Mouse (Mus musculus) hindbrain, embryonic 14.5 days (tissue): Measurements from ENCODE around the gene Otud5. TPM values are rescaled to one million over a fixed set of nuclear protein-coding genes. Genes with fewer than 3 reads are reported as not detected.
"Not testable (repeated sequence)": the region's sequence is repeated elsewhere in the genome, so short reads cannot be mapped to it uniquely, and the experiment has no call there.

Experiments
- ATAC-seq: fragments of 200-750 bp; cut with Nextera tagmentation; 2 replicates; pipeline ENCODE4 v1.8.0; 2017; ENCODE audit warnings: moderate number of reproducible peaks, mild to moderate bottlenecking, moderate TSS enrichment, moderate library complexity; ENCODE audit not compliant: low FRiP score
- DNase-seq: peaks from one replicate; pipeline ENCODE4 v3.0.0-alpha.2; 2015; ENCODE audit warnings: low spot score
- H3K27ac ChIP-seq: fragments of 300-500 bp; sonication (generic); 2 replicates; pipeline ENCODE4 v1.5.1; 2014; ENCODE audit warnings: mild to moderate bottlenecking, moderate library complexity
- H3K27me3 ChIP-seq: fragments of 300-500 bp; sonication (generic); 2 replicates; pipeline ENCODE4 v1.6.1; 2014; ENCODE audit warnings: mild to moderate bottlenecking, low read length, mixed read lengths; ENCODE audit not compliant: control insufficient read depth, insufficient read depth
- H3K36me3 ChIP-seq: fragments of 300-500 bp; sonication (generic); replicated peaks from 2 replicates; pipeline ENCODE4 v1.6.1; 2014; ENCODE audit not compliant: control insufficient read depth, insufficient read depth
- H3K4me1 ChIP-seq: fragments of 300-500 bp; sonication (generic); replicated peaks from 2 replicates; pipeline ENCODE4 v1.6.1; 2014; ENCODE audit warnings: antibody characterized with exemption, low read length, mixed read lengths; ENCODE audit not compliant: control insufficient read depth, insufficient read depth
- H3K4me2 ChIP-seq: fragments of 300-500 bp; sonication (generic); replicated peaks from 2 replicates; pipeline ENCODE4 v1.6.1; 2014; ENCODE audit warnings: mild to moderate bottlenecking, moderate library complexity
- H3K4me3 ChIP-seq: fragments of 300-500 bp; sonication (generic); replicated peaks from 2 replicates; pipeline ENCODE4 v1.5.1; 2014; ENCODE audit warnings: mild to moderate bottlenecking, low read length
- H3K9ac ChIP-seq: fragments of 300-500 bp; sonication (generic); 2 replicates; pipeline ENCODE4 v1.6.1; 2014
- H3K9me3 ChIP-seq: fragments of 300-500 bp; sonication (generic); 2 replicates; pipeline ENCODE4 v1.6.1; 2016; ENCODE audit warnings: low read length; ENCODE audit not compliant: control insufficient read depth
- WGBS: fragments of 180-500 bp; shearing (Covaris S2); extraction: QIAGEN DNeasy Blood & Tissue Kit; methylation state at CpG from one replicate; pipeline ENCODE4 v1.1.7; 2014; 5-methylcytosine and 5-hydroxymethylcytosine counted together
- polyA plus RNA-seq: library from polyadenylated mRNA; unstranded; fragments of >200 nt; fragmentation: Nextera tagmentation; extraction: Ambion mirVana; gene quantifications from 2 replicates; pipeline ENCODE4 v1.2.1, GENCODE M21; 2014

The Otud5 gene
- polyA plus RNA-seq: 29.3 and 30.8 TPM in 2 replicates

DNA sequence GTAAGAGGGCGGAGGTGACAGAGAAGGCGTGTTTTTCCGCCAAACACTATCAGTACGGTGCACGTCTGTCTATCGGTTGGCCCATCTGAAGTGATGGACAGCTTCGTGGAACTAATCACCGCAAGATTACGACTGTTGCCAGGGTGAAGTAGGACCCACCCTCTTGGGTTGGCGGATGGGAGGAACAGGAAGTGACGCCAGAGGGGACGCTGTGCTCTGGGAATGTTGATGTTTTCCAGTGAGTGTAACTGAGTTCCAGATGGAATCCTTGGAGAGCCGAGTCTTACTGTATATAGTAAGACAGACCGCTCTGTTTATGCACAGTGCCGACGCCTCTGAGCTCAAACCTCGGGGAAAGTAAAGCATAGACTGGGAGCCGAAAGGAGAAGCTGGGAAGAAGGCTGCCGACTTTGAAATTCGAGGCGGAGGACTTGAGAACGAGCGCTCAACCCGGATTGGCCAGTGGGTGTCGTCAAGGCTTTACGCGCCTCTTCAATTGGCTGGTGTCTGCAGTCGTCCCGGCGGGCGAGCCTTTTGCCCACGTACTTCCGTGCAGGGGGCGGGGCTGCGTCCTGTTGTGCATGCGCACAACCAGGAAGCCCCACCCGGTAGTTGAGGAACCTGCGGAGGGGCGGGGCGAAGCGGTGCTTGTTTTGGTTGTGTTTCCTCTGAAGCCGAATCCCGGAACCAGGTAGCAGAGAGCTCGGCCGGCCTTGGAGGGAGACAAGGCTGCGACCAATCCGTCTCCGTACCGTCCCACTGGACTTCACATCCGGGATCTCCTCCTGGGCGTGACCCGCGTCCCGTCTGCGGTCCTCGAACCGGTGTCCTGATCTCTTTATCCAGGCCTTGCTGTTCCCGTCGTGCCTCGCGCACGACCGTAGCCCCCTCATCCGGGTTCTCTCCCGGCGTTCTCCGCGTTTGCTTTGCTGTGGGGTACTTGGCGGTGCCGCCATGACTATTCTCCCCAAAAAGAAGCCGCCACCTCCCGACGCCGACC, at the start of gene Otud5:
TSS of gene Otud5 (plus strand) at position 202 of the 1,000 bp plus-strand sequence.
- WGBS: 18% methylated on average over 74 of the region's 74 CpGs
- H3K4me1 ChIP-seq: peaks cover 5% of the 10 kb centered on the region
- H3K36me3 ChIP-seq: no peaks in the 10 kb centered on the region
- H3K4me3 ChIP-seq: peak within 1 kb of the TSS; percentile 70
- DNase-seq (peak; percentile 89), ATAC-seq (peak; percentile 96)
- H3K9ac ChIP-seq: peak within 1 kb of the TSS; percentile 77
- H3K27ac ChIP-seq: peak within 1 kb of the TSS; percentile 88
- H3K9me3 ChIP-seq: no peaks in the 10 kb centered on the region
- peak within 1 kb of the TSS; percentile 77 for H3K4me2 ChIP-seq
- no peaks in the 10 kb centered on the region for H3K27me3 ChIP-seq

DNA sequence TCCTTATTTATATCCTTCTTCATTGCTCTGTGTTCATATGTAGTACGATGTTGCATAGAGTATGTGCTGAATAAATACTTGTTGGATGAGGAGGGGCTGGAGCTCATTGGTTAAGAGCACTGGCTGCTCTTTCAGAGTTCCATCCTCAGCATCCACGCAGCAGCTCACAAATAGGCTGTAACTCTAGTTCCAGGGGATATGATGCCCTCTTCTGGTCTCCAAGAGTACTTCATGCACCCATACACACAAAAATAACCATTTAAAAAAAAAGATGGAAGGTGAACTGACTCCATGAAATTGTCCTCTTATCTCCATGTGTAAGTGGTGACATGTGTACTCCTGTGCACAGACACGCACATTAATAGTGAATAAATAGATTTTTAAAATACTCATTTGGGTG, 47.8 kb upstream of the Otud5 start:
- Histone ChIP-seq H3K4me3 (no peak overlapping the region), H3K4me1 (0 out of 2 replicates have a peak, but pooled peaks cover 7% of the 10 kb centered on the region), H3K9ac (no peak overlapping the region), H3K27ac (no peak overlapping the region), H3K36me3 (peaks cover 13% of the 10 kb centered on the region; the same call in 1 of the 2 replicates), H3K9me3 (no peaks in the 10 kb centered on the region), H3K27me3 (no peaks in the 10 kb centered on the region), H3K4me2 (no peak overlapping the region)
- DNase-seq: no peak
- WGBS: 41% methylated on average over 3 of the region's 3 CpGs
- no peak for ATAC-seq

DNA sequence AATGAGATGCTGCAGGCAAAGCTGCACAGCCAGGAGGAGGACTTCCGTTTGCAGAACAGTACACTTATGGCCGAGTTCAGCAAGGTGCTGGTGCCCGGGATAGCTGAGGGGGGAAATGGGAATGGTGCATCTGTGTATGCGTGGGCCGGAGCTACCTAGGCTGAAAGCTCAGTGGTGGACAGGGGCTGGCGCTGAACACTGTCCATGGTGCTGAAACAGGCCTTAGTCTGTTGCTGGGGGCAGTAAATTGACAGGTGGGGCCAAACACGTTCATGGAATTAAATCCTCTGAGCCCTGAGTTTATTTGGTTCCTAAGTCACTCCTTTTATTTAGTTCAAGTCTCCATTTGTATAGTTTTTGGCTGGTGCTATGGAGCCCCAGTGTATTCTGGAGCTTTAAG, 46.1 kb upstream of the Otud5 start:
- WGBS: 34% methylated on average over 7 of the region's 7 CpGs

DNA sequence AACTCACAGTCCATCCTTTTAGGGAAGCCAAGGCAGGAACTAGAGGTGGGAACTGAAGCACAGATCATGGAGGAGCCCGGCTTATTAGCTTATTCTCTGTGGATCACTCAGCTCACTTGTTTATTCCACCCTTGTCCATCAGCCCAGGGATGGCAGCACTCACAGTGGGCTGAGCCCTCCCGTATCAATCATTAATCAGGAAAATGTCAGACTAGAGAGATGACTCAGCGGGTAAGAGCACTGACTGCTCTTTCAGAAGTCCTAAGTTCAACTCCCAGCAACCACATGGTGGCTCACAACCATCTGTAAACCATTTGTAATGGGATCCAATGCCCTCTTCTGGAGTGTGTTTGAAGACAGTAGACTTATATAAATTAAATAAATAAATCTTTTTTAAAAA, 43.8 kb upstream of the Otud5 start:
- no peak for ATAC-seq
- 88% methylated on average over 3 of the region's 3 CpGs for WGBS
- no peak overlapping the region for H3K4me3 ChIP-seq
- H3K9ac ChIP-seq: no peak overlapping the region
- no peak overlapping the region for H3K27ac ChIP-seq
- peaks cover 40% of the 10 kb centered on the region for H3K36me3 ChIP-seq
- H3K27me3 ChIP-seq: no peaks in the 10 kb centered on the region
- DNase-seq: no peak
- H3K4me1 ChIP-seq: no peaks in the 10 kb centered on the region
- no peaks in the 10 kb centered on the region for H3K9me3 ChIP-seq
- no peak overlapping the region for H3K4me2 ChIP-seq

More for the DNA sequence above, 46.1 kb upstream of the Otud5 start:
- H3K27me3 ChIP-seq: no peaks in the 10 kb centered on the region
- no peaks in the 10 kb centered on the region for H3K9me3 ChIP-seq
- ATAC-seq (no peak), DNase-seq (no peak)
- H3K9ac ChIP-seq: no peak overlapping the region
- peaks cover 23% of the 10 kb centered on the region for H3K36me3 ChIP-seq
- no peak overlapping the region for H3K4me2 ChIP-seq
- 0 out of 2 replicates have a peak, but pooled peaks cover 7% of the 10 kb centered on the region for H3K4me1 ChIP-seq
- H3K4me3 ChIP-seq: no peak overlapping the region
- no peak overlapping the region for H3K27ac ChIP-seq

DNA sequence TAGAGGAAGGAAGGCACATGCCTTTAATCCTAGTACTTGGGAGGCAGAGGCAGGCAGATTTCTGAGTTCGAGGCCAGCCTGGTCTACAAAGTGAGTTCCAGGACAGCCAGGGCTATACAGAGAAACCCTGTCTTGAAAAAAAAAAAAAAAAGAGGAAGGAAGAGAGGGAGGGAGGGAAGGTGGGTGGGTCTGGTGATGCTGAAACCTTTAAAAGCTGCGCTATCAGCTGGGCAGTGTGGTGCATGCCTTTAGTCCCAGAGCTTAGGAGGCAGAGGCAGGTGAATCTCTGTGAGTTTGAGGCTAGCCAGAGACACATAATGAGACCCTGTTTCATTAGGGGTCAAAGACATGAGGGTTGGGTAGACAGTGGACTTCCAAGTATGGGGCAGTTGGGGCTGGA, 39.0 kb upstream of the Otud5 start:
- not testable (repeated sequence) for H3K27ac ChIP-seq, H3K4me2 ChIP-seq, H3K9me3 ChIP-seq, ATAC-seq, H3K4me3 ChIP-seq, H3K4me1 ChIP-seq, H3K9ac ChIP-seq, H3K27me3 ChIP-seq, DNase-seq
- 100% methylated on average over 2 of the region's 2 CpGs for WGBS
- H3K36me3 ChIP-seq: peaks cover 70% of the 10 kb centered on the region

DNA sequence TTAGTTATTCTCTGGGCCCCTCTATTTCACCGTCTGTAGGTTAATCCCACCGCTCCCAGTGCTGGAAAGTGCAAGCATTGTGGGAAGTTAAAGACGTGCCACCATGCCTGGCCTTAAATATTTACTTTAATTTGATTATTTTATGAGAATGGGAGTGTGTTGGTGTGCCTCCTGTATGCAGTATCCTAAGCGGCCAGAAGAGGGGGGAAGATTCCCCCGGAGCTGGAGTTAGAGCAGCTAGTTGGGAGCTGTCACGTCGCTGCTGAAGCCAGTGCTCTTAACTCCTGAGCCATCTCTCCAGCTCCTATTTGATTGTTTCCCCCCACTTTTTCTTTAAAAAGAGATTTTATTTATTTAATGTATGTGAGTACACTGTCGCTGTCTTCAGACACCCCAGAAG, 26.1 kb upstream of the Otud5 start:
- H3K27me3 ChIP-seq, H3K4me3 ChIP-seq, ATAC-seq, DNase-seq, H3K9me3 ChIP-seq, H3K9ac ChIP-seq, H3K27ac ChIP-seq, H3K4me2 ChIP-seq, H3K4me1 ChIP-seq: not testable (repeated sequence)
- 67% methylated on average over 8 of the region's 8 CpGs for WGBS
- peaks cover 57% of the 10 kb centered on the region for H3K36me3 ChIP-seq

DNA sequence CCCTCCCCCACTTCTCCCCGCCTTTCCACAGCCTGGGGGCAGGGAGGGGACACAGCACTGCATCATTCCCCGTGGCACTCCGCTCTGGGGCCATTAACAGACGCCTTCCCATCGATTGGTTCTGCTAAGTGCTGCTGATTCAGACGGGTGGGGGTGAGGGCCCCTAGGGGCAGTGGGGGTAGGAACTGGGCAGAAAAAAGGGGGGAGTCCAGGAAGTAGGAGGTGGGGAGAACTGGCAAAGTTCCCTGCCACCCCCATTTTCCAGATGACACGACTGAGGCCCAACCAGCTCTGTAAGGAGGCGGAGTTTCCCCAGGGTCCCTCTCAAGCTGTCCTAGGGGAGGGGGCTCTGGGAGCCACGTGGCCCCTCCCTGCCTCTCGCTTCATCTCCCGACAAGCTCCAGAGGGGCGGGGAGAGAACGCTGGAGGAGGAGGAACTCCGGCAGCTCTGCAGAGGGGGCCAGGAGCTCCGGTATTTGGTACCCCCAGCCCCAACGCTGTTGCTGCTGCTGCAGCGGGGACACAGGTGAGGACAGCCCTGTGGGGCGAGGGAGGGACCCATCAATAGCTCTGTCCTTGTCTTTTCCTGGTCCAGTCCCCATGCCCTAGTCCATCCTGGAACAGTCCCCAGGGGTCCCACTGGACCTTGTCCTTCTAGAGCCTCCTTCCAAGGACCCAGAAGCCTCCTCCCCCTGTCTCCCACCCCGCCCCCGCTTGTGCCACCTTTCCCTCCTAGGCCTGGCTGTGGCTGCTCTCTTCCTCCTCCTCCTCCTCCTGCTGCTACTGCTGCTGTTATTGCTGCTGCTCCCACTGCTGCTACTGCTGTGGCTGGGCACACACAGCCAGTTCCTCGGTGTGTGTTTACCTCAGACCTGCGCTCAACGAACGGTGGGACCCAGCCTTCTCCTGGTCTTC, 19.0 kb upstream of the Otud5 start, which contains the start of gene Kcnd1:
TSS of gene Kcnd1 (plus strand) at position 425 of the 915 bp plus-strand sequence.
- DNase-seq: peak; percentile 26
- no peaks in the 10 kb centered on the region; the same call in 1 of the 2 replicates for H3K4me1 ChIP-seq
- H3K9ac ChIP-seq: peak within 1 kb of the TSS; percentile 51
- H3K36me3 ChIP-seq: peaks cover 20% of the 10 kb centered on the region; the same call in 1 of the 2 replicates
- H3K27ac ChIP-seq: no peak within 1 kb of the TSS
- WGBS: 19% methylated on average over 17 of the region's 24 CpGs
- peak within 1 kb of the TSS; percentile 32 for H3K4me3 ChIP-seq
- no peaks in the 10 kb centered on the region for H3K9me3 ChIP-seq
- H3K4me2 ChIP-seq: peak within 1 kb of the TSS; percentile 57
- H3K27me3 ChIP-seq: no peaks in the 10 kb centered on the region
- peak; percentile 63 for ATAC-seq

DNA sequence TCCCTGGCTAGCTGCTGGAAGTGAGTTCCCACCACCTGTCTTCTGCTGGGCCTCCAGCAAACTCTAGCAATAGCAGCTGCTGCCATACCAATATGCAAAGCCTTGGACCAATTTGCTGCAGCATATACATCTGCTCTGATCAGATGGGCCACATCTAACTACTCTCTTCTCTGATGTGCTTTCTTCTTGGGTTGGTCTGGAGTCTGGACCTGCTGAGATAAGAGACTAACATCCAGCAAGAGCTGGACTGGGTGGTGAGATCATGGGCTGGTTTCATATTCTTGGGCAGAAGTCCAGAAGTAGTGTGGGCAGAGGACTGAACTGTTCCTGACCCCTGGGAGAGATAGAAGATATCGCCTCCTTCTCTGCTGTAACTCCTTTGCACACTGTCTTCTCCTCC, 4.0 kb upstream of the Otud5 start:
- no peak for ATAC-seq
- no peak overlapping the region for H3K4me3 ChIP-seq
- no peak for DNase-seq
- H3K9ac ChIP-seq: no peak overlapping the region
- no peaks in the 10 kb centered on the region for H3K4me1 ChIP-seq
- no peaks in the 10 kb centered on the region for H3K9me3 ChIP-seq
- H3K36me3 ChIP-seq: no peaks in the 10 kb centered on the region
- H3K27me3 ChIP-seq: no peaks in the 10 kb centered on the region
- H3K27ac ChIP-seq: no peak overlapping the region
- 100% methylated on average over 1 of the region's 1 CpGs for whole genome bisulfite sequencing
- H3K4me2 ChIP-seq: no peak overlapping the region

DNA sequence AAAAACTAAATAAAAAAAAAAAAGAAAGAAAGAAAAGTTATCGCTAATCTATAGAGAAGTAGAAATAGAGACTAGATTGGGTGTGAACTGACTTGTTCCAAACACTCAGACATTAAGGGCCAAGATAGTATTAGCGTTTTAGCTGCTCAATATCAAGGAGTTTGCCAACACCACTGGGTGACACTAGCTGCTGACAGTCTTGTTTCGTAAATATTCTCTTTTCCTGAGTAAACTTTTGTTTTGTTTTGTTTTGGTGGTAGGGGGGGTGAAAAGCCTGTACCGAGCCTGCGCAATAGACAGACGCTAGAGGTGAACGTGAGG, 362 bp upstream of the Otud5 start:
- 24% methylated on average over 7 of the region's 7 CpGs for WGBS
- H3K36me3 ChIP-seq: no peaks in the 10 kb centered on the region
- peak overlapping the region; percentile 88; the same call in 1 of the 2 replicates for H3K27ac ChIP-seq
- peaks cover 5% of the 10 kb centered on the region for H3K4me1 ChIP-seq
- peak overlapping the region; percentile 49 for H3K4me2 ChIP-seq
- H3K4me3 ChIP-seq: peak overlapping the region; percentile 70; the same call in 1 of the 2 replicates
- H3K9ac ChIP-seq: no peak overlapping the region
- DNase-seq (no peak), ATAC-seq (no peak)
- H3K27me3 ChIP-seq: no peaks in the 10 kb centered on the region
- H3K9me3 ChIP-seq: no peaks in the 10 kb centered on the region
